Mouse (Mus musculus) naive thymus-derived CD4-positive, alpha-beta T cell, adult 2 months (primary cell): Measurements from ENCODE around the gene Adipor2.
"Not testable (repeated sequence)": the region's sequence is repeated elsewhere in the genome, so short reads cannot be mapped to it uniquely, and the experiment has no call there.

ENCODE experiments used
- DNase-seq: peaks from one replicate; pipeline ENCODE4 v3.0.0-alpha.2; 2011; ENCODE audit warnings: low read depth

Adipor2 gene

GRCm38 (mm10) chr6:119389089-119389488 is 28.4 kb downstream of the Adipor2 start:
- DNase-seq, result no peak

GRCm38 (mm10) chr6:119388650-119389012 is 28.9 kb downstream of the Adipor2 start:
- DNase-seq, result peak; percentile 97

GRCm38 (mm10) chr6:119387801-119388649 is 29.5 kb downstream of the Adipor2 start:
- peak; percentile 46 for DNase-seq

- peak; percentile 48 for DNase-seq
Observed at GRCm38 (mm10) chr6:119386821-119387220, 30.7 kb downstream of the Adipor2 start.

- DNase-seq, result no peak
Observed at GRCm38 (mm10) chr6:119386421-119386820, 31.1 kb downstream of the Adipor2 start.

GRCm38 (mm10) chr6:119385668-119386067 is 31.8 kb downstream of the Adipor2 start:
- no peak for DNase-seq

- no peak for DNase-seq
Observed at GRCm38 (mm10) chr6:119378631-119379030, 38.9 kb downstream of the Adipor2 start.

GRCm38 (mm10) chr6:119377613-119378012 is 39.9 kb downstream of the Adipor2 start:
- peak; percentile 57 for DNase-seq

GRCm38 (mm10) chr6:119375035-119375434 is 42.5 kb downstream of the Adipor2 start:
- no peak for DNase-seq

- no peak for DNase-seq
Observed at GRCm38 (mm10) chr6:119373000-119373705, 44.4 kb downstream of the Adipor2 start.

- no peak for DNase-seq
Observed at GRCm38 (mm10) chr6:119372237-119372636, 45.3 kb downstream of the Adipor2 start.

- no peak for DNase-seq
Observed at GRCm38 (mm10) chr6:119371624-119372023, 45.9 kb downstream of the Adipor2 start.

GRCm38 (mm10) chr6:119367382-119367781 is 50.1 kb downstream of the Adipor2 start:
- no peak for DNase-seq

GRCm38 (mm10) chr6:119366800-119367199 is 50.7 kb downstream of the Adipor2 start:
- DNase-seq, result not testable (repeated sequence)

- DNase-seq, result no peak
Observed at GRCm38 (mm10) chr6:119363593-119363992, 53.9 kb downstream of the Adipor2 start.

- no peak for DNase-seq
Observed at GRCm38 (mm10) chr6:119360925-119361702, 56.4 kb downstream of the Adipor2 start.

GRCm38 (mm10) chr6:119360250-119360649 is 57.3 kb downstream of the Adipor2 start:
- DNase-seq, result not testable (repeated sequence)

- DNase-seq, result no peak
Observed at GRCm38 (mm10) chr6:119358020-119358571, 59.4 kb downstream of the Adipor2 start.

GRCm38 (mm10) chr6:119352501-119352900 is 65.0 kb downstream of the Adipor2 start:
- no peak for DNase-seq

- no peak for DNase-seq
Observed at GRCm38 (mm10) chr6:119351656-119352055, 65.8 kb downstream of the Adipor2 start.

- DNase-seq, result no peak
Observed at GRCm38 (mm10) chr6:119350703-119351198, 66.8 kb downstream of the Adipor2 start.

- peak; percentile 87 for DNase-seq
Observed at GRCm38 (mm10) chr6:119348234-119348633, 69.3 kb downstream of the Adipor2 start.
